ENCODE assay signal across 9 mouse cellular contexts in genomic region chr2:164385927-164386763, GRCm38 (mm10). TPM values are rescaled to one million over a fixed set of nuclear protein-coding genes. Genes with fewer than 3 reads are reported as not detected.
A peak's percentile ranks its signal among the peaks of the same experiment; 100 is the strongest.
DNase-seq lines count a peak whose midpoint lies in the region; ATAC-seq and TF ChIP-seq lines count a peak whose summit lies in the region.
"Had no signal": no experiment of that assay in that cellular context is flagged by ENCODE, and none has a peak within 500 bp of the region (broad histone marks: within the 10 kb centered on the region; RNA-seq: fewer than 3 reads in every experiment).

No protein-coding gene starts in this region.

- no peaks in the 10 kb centered on the region for H3K79me2 ChIP-seq in C2C12 (ENCODE audit: control insufficient read depth, insufficient read depth)

- TF ChIP-seq CTCF in C2C12 (IDR thresholded peaks at IDR 0.05; ENCODE audit: control insufficient read depth, insufficient read depth, insufficient read length), result no peak

- no peak overlapping the region for H3K9ac ChIP-seq in heart, embryonic 14.5 days (ENCODE audit: low read length)
- no peak overlapping the region for H3K9ac ChIP-seq in embryonic facial prominence, embryonic 14.5 days (ENCODE audit: low read depth, low read length)

- H3K27me3 ChIP-seq in heart, embryonic 14.5 days (ENCODE audit: control insufficient read depth, insufficient read depth, low read length), result peaks cover 36% of the 10 kb centered on the region
- H3K27me3 ChIP-seq in C2C12 (ENCODE audit: control insufficient read depth, insufficient read depth, insufficient read length), result no peaks in the 10 kb centered on the region
- peaks cover 16% of the 10 kb centered on the region for H3K27me3 ChIP-seq in embryonic facial prominence, embryonic 14.5 days (replicated peaks; ENCODE audit: control insufficient read depth, insufficient read depth, low read length)

- ATAC-seq in heart, embryonic 14.5 days (ENCODE audit: insufficient number of reproducible peaks, insufficient read depth, low FRiP score, low read depth), result peak; percentile 45; the same call in 1 of the 2 replicates
- peak; percentile 88 for ATAC-seq in embryonic facial prominence, embryonic 14.5 days (ENCODE audit: low read depth)
- 0 out of 2 replicates have a peak, but pooled peaks have one; percentile 15 for ATAC-seq in neutrophil, adult 5-6 weeks (ENCODE audit: extremely low read depth, insufficient number of reproducible peaks, low FRiP score, poor library complexity, severe bottlenecking)
- no peak for ATAC-seq in erythroblast, adult 5-6 weeks (replicated peaks; ENCODE audit: low FRiP score, poor library complexity, severe bottlenecking)
- ATAC-seq in erythroid progenitor cell, adult 5-6 weeks (replicated peaks; ENCODE audit: low FRiP score, poor library complexity, severe bottlenecking), result no peak

- intact Hi-C loops in left cerebral cortex, postnatal 10 days (cut with DNase I), result loop anchor here (5.0 kb wide), 1 partner anchor 284 kb away; no protein-coding TSS in a partner anchor

- 0 out of 2 replicates have a peak, but pooled peaks cover 2% of the 10 kb centered on the region for H3K9me3 ChIP-seq in heart, embryonic 14.5 days (ENCODE audit: control insufficient read depth, low read length)
- no peaks in the 10 kb centered on the region for H3K9me3 ChIP-seq in embryonic facial prominence, embryonic 14.5 days (ENCODE audit: control insufficient read depth, low read length)

- peak overlapping the region; percentile 16; the same call in 1 of the 2 replicates for H3K4me2 ChIP-seq in heart, embryonic 14.5 days (ENCODE audit: low read length)
- H3K4me2 ChIP-seq in embryonic facial prominence, embryonic 14.5 days (ENCODE audit: low read depth, low read length), result peak overlapping the region; percentile 32

- no peaks in the 10 kb centered on the region for H3K36me3 ChIP-seq in heart, embryonic 14.5 days (ENCODE audit: control insufficient read depth, insufficient read depth, low read length)
- no peaks in the 10 kb centered on the region for H3K36me3 ChIP-seq in C2C12 (ENCODE audit: control insufficient read depth, insufficient read depth)
- H3K36me3 ChIP-seq in embryonic facial prominence, embryonic 14.5 days (ENCODE audit: control insufficient read depth, insufficient read depth, low read length), result no peaks in the 10 kb centered on the region

- no peak overlapping the region for H3K4me3 ChIP-seq in heart, embryonic 14.5 days (ENCODE audit: control insufficient read depth in 1 of 2, insufficient read depth in 1 of 2, low read depth in 1 of 2, low read length in 2 of 2)
- H3K4me3 ChIP-seq in C2C12 (ENCODE audit: insufficient read depth, poor library complexity, severe bottlenecking), result no peak overlapping the region
- H3K4me3 ChIP-seq in embryonic facial prominence, embryonic 14.5 days (ENCODE audit: low read depth, low read length), result no peak overlapping the region

- H3ac ChIP-seq in C2C12 (ENCODE audit: control insufficient read depth, insufficient read length, low read depth), result no peak overlapping the region

- H3K27ac ChIP-seq in heart, embryonic 14.5 days (replicated peaks in 1 of 2; ENCODE audit: control insufficient read depth in 1 of 2, insufficient read depth in 1 of 2, low read depth in 2 of 2, low read length in 2 of 2), result no peak overlapping the region; a peak in 1 of 4 replicates
- peak overlapping the region; percentile 36; the same call in 1 of the 2 replicates for H3K27ac ChIP-seq in embryonic facial prominence, embryonic 14.5 days (replicated peaks; ENCODE audit: low read depth, low read length)

- H3K79me3 ChIP-seq in C2C12 (ENCODE audit: low read depth), result no peaks in the 10 kb centered on the region

- no peak for DNase-seq in heart, adult 9 months (ENCODE audit: low spot score in 2 of 2)
- DNase-seq in embryonic facial prominence, embryonic 14.5 days (ENCODE audit: low spot score), result peak; percentile 92
- DNase-seq in left cerebral cortex, postnatal 10 days (ENCODE audit: extremely low spot score in 1 of 2, low spot score in 2 of 2), result peak; percentile 56 to 78

- peaks cover 8 to 15% of the 10 kb centered on the region in 2 experiments; a peak in 2 of 4 replicates for H3K4me1 ChIP-seq in heart, embryonic 14.5 days (ENCODE audit: control insufficient read depth in 2 of 2, insufficient read depth in 2 of 2, low read length in 2 of 2)
- peaks cover 15% of the 10 kb centered on the region for H3K4me1 ChIP-seq in embryonic facial prominence, embryonic 14.5 days (ENCODE audit: control insufficient read depth, insufficient read depth, low read length)

- 14% methylated on average over 18 of the region's 18 CpGs for WGBS in heart, embryonic 14.5 days
- WGBS in embryonic facial prominence, embryonic 14.5 days, result 7% methylated on average over 18 of the region's 18 CpGs

TF ChIP-seq in C2C12, 6 proteins besides CTCF, POLR2A, EP300 and RAD21:
- no peak for TF ChIP-seq CEBPB (IDR thresholded peaks at IDR 0.05; ENCODE audit: low read depth)
- TF ChIP-seq MAX (IDR thresholded peaks at IDR 0.05), result peak; percentile 91
- TF ChIP-seq MYOD1 (IDR thresholded peaks at IDR 0.05; ENCODE audit: control insufficient read depth, insufficient read length, low read depth), result peak; percentile 50
- peak; percentile 80 for TF ChIP-seq USF1 (IDR thresholded peaks at IDR 0.05; ENCODE audit: low read depth)
TF ChIP-seq in C2C12: peak in this region for 3.

RNA-seq across cellular contexts. Expression of gene Slpi, which starts 2.8 kb away (rescaled TPM):
- polyA plus RNA-seq in heart, embryonic 14.5 days (2014; fragmentation: Nextera tagmentation; extraction: Ambion mirVana), result 0.63 and 1.3 TPM in 2 replicates
- 11.4 TPM for polyA plus RNA-seq in C2C12 (2012; fragmentation: generic; extraction: Trizol)
- 1.3 and 2.1 TPM in 2 replicates for polyA plus RNA-seq in embryonic facial prominence, embryonic 14.5 days (2014; fragmentation: Nextera tagmentation; extraction: Ambion mirVana)
- under 1 TPM; 0.62 to 0.93 TPM for total RNA-seq in left cerebral cortex, postnatal 10 days (2021)
- total RNA-seq in neutrophil, adult 5-6 weeks (2017), result 327 and 410 TPM in 2 replicates
- 78.0 and 99.7 TPM in 2 replicates for total RNA-seq in erythroblast, adult 5-6 weeks (2015; ENCODE audit: low replicate concordance)
- total RNA-seq in erythroblast, adult 5-6 weeks (2017; ENCODE audit: low replicate concordance), result 6.9 and 12.7 TPM in 2 replicates
- total RNA-seq in erythroid progenitor cell, adult 5-6 weeks (2015; ENCODE audit: low replicate concordance), result 36.9 and 68.8 TPM in 2 replicates
- total RNA-seq in erythroid progenitor cell, adult 5-6 weeks (2017; ENCODE audit: low replicate concordance), result 6.3 and 11.0 TPM in 2 replicates

RNA-seq across cellular contexts. Expression of gene Rbpjl, which starts 16.8 kb away (rescaled TPM):
- 0.05 and 0.08 TPM in 2 replicates for polyA plus RNA-seq in heart, embryonic 14.5 days (2014; fragmentation: Nextera tagmentation; extraction: Ambion mirVana)
- 0.01 TPM for polyA plus RNA-seq in C2C12 (2012; fragmentation: generic; extraction: Trizol)
- polyA plus RNA-seq in embryonic facial prominence, embryonic 14.5 days (2014; fragmentation: Nextera tagmentation; extraction: Ambion mirVana), result 0.42 and 0.52 TPM in 2 replicates
- total RNA-seq in left cerebral cortex, postnatal 10 days (2021), result under 1 TPM; 0.41 to 0.79 TPM
- 0.37 and 0.47 TPM in 2 replicates for total RNA-seq in neutrophil, adult 5-6 weeks (2017)
- not detected in 2 replicates for total RNA-seq in erythroblast, adult 5-6 weeks (2015; ENCODE audit: low replicate concordance)
- not detected in 2 replicates for total RNA-seq in erythroblast, adult 5-6 weeks (2017; ENCODE audit: low replicate concordance)
- total RNA-seq in erythroid progenitor cell, adult 5-6 weeks (2015; ENCODE audit: low replicate concordance), result not detected in 2 replicates
- not detected in 2 replicates for total RNA-seq in erythroid progenitor cell, adult 5-6 weeks (2017; ENCODE audit: low replicate concordance)

RNA-seq across cellular contexts. Expression of gene Matn4, which starts 18.8 kb away (rescaled TPM):
- 0.97 and 1.4 TPM in 2 replicates for polyA plus RNA-seq in heart, embryonic 14.5 days (2014; fragmentation: Nextera tagmentation; extraction: Ambion mirVana)
- 0.01 TPM for polyA plus RNA-seq in C2C12 (2012; fragmentation: generic; extraction: Trizol)
- polyA plus RNA-seq in embryonic facial prominence, embryonic 14.5 days (2014; fragmentation: Nextera tagmentation; extraction: Ambion mirVana), result 15.6 and 20.6 TPM in 2 replicates
- 10 to 100 TPM; 13.0 to 14.9 TPM for total RNA-seq in left cerebral cortex, postnatal 10 days (2021)
- 0.12 TPM in 1 of 2 replicates, not detected in the other for total RNA-seq in neutrophil, adult 5-6 weeks (2017)
- total RNA-seq in erythroblast, adult 5-6 weeks (2015; ENCODE audit: low replicate concordance), result not detected in 2 replicates
- not detected in 2 replicates for total RNA-seq in erythroblast, adult 5-6 weeks (2017; ENCODE audit: low replicate concordance)
- total RNA-seq in erythroid progenitor cell, adult 5-6 weeks (2015; ENCODE audit: low replicate concordance), result not detected in 2 replicates
- total RNA-seq in erythroid progenitor cell, adult 5-6 weeks (2017; ENCODE audit: low replicate concordance), result not detected in 2 replicates

RNA-seq across cellular contexts. Expression of gene Svs5, which starts 53.6 kb away (rescaled TPM):
- not detected in 2 replicates for polyA plus RNA-seq in heart, embryonic 14.5 days (2014; fragmentation: Nextera tagmentation; extraction: Ambion mirVana)
- not detected for polyA plus RNA-seq in C2C12 (2012; fragmentation: generic; extraction: Trizol)
- polyA plus RNA-seq in embryonic facial prominence, embryonic 14.5 days (2014; fragmentation: Nextera tagmentation; extraction: Ambion mirVana), result not detected in 2 replicates
- not detected for total RNA-seq in left cerebral cortex, postnatal 10 days (2021)
- total RNA-seq in neutrophil, adult 5-6 weeks (2017), result not detected in 2 replicates
- not detected in 2 replicates for total RNA-seq in erythroblast, adult 5-6 weeks (2015; ENCODE audit: low replicate concordance)
- total RNA-seq in erythroblast, adult 5-6 weeks (2017; ENCODE audit: low replicate concordance), result not detected in 2 replicates
- not detected in 2 replicates for total RNA-seq in erythroid progenitor cell, adult 5-6 weeks (2015; ENCODE audit: low replicate concordance)
- total RNA-seq in erythroid progenitor cell, adult 5-6 weeks (2017; ENCODE audit: low replicate concordance), result not detected in 2 replicates
- total RNA-seq: gastrocnemius, postnatal 4 days had no signal

RNA-seq across cellular contexts. Expression of gene Sdc4, which starts 57.5 kb away (rescaled TPM):
- 33.5 and 40.1 TPM in 2 replicates for polyA plus RNA-seq in heart, embryonic 14.5 days (2014; fragmentation: Nextera tagmentation; extraction: Ambion mirVana)
- polyA plus RNA-seq in C2C12 (2012; fragmentation: generic; extraction: Trizol), result 124 TPM
- polyA plus RNA-seq in embryonic facial prominence, embryonic 14.5 days (2014; fragmentation: Nextera tagmentation; extraction: Ambion mirVana), result 57.1 and 58.4 TPM in 2 replicates
- 10 to 100 TPM; 35.9 to 56.8 TPM for total RNA-seq in left cerebral cortex, postnatal 10 days (2021)
- total RNA-seq in neutrophil, adult 5-6 weeks (2017), result 61.3 and 73.7 TPM in 2 replicates
- total RNA-seq in erythroblast, adult 5-6 weeks (2015; ENCODE audit: low replicate concordance), result 0.38 and 0.42 TPM in 2 replicates
- 0.09 and 0.98 TPM in 2 replicates for total RNA-seq in erythroblast, adult 5-6 weeks (2017; ENCODE audit: low replicate concordance)
- total RNA-seq in erythroid progenitor cell, adult 5-6 weeks (2015; ENCODE audit: low replicate concordance), result 2.5 and 7.2 TPM in 2 replicates
- 5.7 and 7.2 TPM in 2 replicates for total RNA-seq in erythroid progenitor cell, adult 5-6 weeks (2017; ENCODE audit: low replicate concordance)

Comparison
In these comparisons a context has a peak if more than half of its experiments do, and no peak if none do; other contexts are left out.
1. ATAC-seq: peak in heart, embryonic 14.5 days (single experiment), embryonic facial prominence, embryonic 14.5 days (single experiment) and neutrophil, adult 5-6 weeks (single experiment); none in erythroblast, adult 5-6 weeks (single experiment) and erythroid progenitor cell, adult 5-6 weeks (single experiment).
2. DNase-seq: peak in embryonic facial prominence, embryonic 14.5 days (single experiment) and left cerebral cortex, postnatal 10 days (2 of 2); none in heart, adult 9 months (0 of 2).
3. RNA of gene Matn4, which starts 18.8 kb away (total RNA-seq): 13.0 to 14.9 TPM in left cerebral cortex, postnatal 10 days; 0.12 TPM in neutrophil, adult 5-6 weeks, not detected in erythroblast, adult 5-6 weeks and not detected in erythroid progenitor cell, adult 5-6 weeks; every median in the first group is over 10 times any median in the second.